Mouse (Mus musculus): ENCODE data around the gene Arcn1.

DNA sequence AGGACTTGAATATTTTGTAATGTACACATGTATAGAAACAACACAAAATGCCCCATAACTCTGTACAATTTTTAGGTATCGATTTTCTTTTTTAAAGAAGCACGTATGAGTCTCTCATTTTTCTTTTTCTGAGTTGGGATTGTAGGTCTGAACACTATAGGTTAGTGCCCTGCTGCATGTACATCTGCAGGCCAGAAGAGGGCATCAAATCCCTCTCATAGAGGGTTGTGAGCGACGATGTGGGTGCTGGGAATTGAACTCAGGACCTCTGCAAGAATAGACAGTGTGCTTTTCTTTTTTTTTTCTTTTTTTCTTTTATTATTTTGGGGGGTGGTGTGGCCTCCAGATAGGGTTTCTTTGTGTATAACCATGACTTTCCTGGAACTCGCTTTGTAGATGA lies 3.7 kb upstream of the Arcn1 start:
- no peak for TF ChIP-seq POLR2A (IDR thresholded peaks at IDR 0.05; ENCODE audit: low read depth, low read length)
- TF ChIP-seq CTCF (IDR thresholded peaks at IDR 0.05; ENCODE audit: extremely low read depth, insufficient read depth, insufficient read length, insufficient replicate concordance) = no peak

Data from spleen, adult 2 months (tissue).